Mouse (Mus musculus) liver, adult 2 months (tissue): ENCODE data around the gene Serpina12.

Experiments used
- CTCF ChIP-seq: fragments of 200-500 bp; IDR thresholded peaks from 2 replicates; pipeline ENCODE4 v1.5.1; 2011; ENCODE audit warnings: low read depth, low read length, control low read depth
- POLR2A ChIP-seq: fragments of 200-500 bp; IDR thresholded peaks from 2 replicates; pipeline ENCODE4 v1.6.1; 2011; ENCODE audit warnings: low read length, control low read depth; ENCODE audit not compliant: insufficient read depth; ENCODE audit errors: extremely low read depth

DNA sequence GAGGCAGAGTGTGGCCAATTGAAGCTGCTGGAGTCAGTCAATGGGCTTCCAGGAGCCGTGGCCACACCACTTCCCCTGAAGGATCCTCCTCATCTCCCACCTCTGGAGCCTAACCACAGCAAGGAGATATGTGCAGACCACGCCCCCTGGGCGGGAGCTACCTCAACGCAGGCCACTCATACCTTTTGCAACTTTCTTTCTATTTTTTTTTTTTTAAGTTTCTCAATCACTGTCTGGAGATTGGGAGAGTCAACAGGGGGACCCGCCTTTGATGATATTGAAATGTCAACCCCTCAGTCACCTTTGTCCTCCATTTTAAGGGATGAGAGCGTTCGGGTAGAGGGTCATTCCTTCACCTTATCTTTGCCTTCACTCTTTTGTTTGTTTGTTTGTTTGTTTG, at the start of gene Serpina12:
- TF ChIP-seq POLR2A, result no peak
- TF ChIP-seq CTCF, result no peak
